Mouse (Mus musculus) spleen, adult 18-20 months (tissue): ENCODE data around the gene Acox3.
"Not testable (repeated sequence)": the region's sequence is repeated elsewhere in the genome, so short reads cannot be mapped to it uniquely, and the experiment has no call there.

Source experiments
- DNase-seq, 2 experiments: peaks; one replicate each; pipeline ENCODE4 v3.0.0; 2022; ENCODE audit warnings: mixed read lengths in 2 of 2

Acox3 gene

DNA sequence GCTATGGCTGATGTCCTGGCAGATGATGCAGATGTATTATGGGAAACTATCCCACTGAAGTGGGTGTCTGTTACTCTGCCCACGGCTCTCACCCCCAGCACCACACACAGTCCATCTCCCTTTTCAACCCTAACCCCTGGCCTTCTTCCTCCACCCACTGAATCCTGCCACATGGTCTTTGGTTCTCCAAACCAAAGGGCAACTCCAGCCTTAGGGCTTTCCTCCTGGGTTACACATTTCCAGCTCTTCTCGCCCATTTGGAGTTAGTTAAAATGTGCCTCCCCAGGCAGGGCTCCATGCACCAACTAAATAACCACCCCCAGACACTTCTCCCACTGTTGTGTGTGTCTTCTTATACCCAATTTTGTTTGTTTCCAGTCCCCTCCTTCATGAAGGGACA is 4.4 kb upstream of the Acox3 start:
- DNase-seq, result no peak

DNA sequence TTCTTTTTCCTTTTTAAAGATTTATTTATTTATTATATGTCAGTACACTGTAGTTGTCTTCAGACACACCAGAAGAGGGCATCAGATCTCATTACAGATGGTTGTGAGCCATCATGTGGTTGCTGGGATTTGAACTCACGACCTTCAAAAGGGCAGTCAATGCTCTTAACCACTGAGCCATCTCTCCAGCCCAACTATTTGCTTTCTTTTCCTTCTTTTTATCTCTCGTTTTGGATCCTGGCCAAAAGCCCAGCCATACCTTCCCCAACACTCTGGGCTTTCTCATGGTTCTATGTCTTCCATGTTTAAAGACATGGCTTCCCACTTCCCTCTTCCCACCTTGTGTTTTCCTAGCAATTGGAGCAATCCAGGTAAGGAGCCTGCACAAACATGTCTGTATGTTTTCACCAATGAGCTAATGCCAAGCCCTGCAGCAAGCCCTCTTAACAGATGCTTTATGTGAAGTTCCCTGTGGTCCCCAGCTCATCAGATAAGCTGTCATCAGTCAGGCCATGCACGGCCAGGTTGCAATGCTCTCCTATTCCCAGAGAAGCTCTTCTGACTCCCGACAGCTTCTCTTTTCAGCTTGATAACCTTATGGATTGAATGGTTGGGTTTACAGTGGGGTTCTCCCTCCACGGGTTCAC is 3.5 kb upstream of the Acox3 start:
- DNase-seq, result no peak

DNA sequence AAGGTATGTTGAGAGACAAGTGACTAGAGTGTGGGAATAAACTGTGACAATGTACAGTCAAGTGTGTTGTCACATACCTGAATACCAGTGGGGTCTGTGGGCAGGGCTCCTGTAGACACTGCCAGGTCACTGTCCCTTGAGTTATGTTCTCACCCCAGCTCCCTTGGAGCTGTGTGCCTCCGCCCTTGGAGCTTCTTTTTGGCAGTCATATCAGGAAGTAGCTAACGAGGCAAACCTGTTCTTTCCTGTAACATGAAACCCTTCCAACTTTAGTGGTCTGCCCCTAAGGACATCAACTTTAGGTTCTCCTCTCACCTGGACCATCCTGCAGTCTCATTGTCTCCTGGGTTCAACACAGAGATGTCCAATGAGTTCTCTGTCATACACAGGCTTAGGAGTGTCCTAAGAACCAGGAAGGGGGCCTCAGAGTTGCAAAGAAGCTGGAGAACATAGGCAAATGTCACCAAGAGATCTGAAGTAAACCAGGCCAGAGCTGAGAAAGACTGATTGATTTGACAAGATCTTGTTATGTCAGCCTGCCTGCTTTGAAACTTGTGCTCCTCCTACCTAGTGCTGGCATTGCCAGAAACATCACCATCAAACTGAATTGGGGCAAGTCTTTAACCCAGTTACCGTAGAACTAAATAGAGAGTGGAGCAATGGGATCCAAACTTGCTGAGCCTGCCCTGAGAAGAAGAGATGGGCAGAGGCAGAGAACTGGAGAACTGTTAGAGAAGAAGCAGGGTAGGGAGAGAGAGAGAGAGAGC is 2.5 kb upstream of the Acox3 start:
- DNase-seq, result no peak

DNA sequence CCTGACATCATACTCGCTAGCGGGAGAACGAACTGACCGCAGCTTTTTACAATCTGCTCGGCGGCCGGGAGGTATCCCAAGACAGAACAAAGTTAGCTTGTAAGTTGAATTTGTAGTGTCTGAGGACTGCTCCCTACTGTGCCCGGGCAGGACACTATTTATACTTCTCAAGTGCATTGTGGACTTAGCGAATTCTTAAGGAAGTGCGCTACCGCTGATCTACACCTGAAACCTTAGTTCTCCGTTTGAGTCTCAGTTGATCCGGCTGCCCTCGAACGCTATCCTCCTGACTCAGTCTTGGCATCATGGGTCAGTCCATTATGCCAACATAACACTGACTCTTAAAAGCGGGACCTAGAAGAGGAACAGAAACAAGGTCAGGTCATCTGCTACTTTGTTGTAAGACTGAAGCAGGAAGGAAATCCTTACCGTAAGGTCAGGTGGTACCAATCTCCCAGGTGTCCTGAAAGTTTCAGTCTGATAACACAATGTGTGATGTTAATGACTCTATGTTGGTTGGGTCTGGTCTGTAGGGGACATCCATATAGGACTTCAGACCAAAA is 462 bp downstream of the Acox3 start:
- no peak for DNase-seq

DNA sequence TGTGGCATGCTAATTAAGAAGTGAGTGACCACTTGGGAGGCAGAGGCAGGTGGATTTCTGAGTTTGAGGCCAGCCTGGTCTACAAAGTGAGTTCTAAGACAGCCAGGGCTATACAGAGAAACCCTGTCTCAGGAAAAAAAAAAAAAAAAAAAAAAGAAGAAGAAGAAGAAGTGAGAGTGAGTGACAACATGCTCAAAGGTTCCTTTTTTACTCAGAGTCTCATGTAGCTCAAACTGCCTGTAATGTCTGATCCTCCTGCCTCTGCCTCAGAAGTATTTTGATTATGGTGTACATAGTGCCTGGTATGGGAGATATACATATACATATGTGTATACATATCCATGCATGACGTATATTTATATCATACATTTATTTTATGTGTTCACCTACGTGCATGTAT is 1.4 kb downstream of the Acox3 start:
- not testable (repeated sequence) for DNase-seq

DNA sequence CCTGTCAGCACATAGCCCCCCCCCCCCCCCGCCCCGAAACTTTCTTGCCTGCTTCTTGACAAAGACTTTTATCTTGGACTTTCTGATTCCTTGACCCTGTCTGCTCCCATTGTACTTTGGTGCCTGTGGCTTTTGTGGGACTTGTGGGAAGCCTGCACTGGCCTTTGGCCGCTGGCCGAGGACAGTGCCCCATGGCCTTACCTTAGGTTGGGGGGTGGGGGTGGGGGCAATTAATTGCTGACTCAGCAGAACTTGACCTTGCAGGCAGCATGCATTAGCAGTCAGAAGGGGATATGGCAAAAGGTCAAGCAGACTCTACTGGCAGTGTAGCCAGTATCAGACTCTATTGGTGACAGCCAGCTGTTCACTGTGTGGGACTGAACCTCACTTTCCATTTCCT is 8.7 kb downstream of the Acox3 start:
- DNase-seq, result no peak

DNA sequence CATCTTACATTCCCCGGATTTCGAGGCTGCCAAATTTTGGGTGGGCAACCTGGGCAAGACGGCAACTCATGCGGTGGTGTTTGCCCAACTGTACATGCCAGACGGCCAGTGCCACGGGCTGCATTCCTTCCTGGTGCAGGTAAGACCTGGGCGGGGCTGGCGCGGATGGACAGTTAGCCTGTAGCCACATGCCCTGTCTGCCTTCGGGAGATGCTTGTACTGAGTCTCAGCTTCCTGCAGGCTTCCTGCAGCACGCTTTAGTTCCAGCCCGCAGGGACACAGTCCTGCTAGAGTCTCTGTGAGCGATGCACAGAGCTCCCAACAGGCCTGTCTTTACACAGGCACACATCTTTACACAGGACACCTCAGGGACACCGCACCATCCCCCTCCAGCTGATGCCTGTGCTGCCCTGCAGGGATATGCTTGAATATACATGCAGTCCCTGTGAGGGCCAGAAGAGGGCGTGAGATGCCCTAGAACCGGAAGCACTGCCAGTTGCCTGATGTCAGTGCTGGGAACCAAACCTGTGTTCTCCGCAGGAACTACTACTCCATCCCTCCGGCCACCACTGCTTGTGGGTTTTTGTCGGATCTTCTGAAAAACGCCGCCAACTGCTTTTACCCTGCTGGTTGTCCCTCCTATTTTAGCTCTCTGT is 9.4 kb downstream of the Acox3 start:
- DNase-seq, result no peak

DNA sequence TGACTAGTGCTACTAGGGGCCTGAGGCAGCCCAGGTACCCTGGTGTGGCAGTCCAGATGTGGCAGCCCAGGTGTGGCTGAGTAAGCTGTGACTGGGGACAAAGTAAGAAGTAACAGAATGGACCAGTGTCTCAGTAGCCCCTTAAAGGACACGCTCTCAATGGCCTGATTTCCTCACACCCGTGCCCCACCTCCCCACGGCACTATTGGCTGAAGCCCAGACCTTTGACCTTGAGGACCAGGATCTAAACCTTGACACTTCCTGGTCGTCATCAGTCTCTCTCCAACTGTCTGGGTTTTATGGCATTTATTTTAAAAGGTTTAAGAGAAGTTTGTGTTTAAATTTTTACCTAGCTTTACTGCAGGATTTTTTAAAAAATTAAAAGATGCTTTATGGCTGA is 10.0 kb downstream of the Acox3 start:
- no peak for DNase-seq

DNA sequence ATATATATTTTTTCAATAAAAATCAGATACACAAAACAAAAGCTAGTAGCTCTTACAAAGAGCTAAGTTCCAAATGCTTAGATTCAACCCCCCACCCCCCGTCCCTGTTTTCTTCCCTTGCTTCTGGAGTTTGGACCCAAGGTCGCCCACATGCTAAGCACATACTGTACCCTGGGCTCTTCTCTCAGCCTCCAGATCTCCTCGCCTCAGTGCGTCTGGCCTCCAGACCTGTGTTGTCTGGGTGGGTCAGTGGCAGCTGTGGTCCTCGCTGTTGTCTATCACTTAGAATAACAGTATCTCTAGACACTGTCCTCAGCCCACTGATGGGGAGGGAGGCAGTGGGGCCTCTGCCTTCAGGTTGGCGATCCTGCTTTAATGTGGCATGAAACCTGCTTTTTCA is 10.4 kb downstream of the Acox3 start:
- no peak for DNase-seq

DNA sequence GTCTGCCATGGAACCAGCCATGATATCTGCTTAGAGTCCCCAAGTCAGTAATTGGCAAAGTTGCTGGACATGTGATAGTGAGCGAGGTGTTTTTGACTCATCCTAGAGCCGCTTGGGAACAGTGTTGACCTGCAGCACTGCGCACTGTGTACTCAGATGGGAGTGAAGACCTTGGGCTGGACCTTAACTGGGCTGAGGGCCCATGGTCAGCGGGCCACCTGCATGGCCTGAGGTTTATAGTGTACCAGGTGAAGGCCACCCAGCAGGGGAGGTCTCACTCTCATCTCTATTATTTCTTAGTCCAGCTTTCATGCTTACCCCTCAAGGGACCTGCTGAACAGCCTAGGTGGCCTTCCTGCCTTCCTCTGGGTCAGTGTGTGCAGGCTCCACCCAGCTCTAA is 11.9 kb downstream of the Acox3 start:
- DNase-seq, result no peak

DNA sequence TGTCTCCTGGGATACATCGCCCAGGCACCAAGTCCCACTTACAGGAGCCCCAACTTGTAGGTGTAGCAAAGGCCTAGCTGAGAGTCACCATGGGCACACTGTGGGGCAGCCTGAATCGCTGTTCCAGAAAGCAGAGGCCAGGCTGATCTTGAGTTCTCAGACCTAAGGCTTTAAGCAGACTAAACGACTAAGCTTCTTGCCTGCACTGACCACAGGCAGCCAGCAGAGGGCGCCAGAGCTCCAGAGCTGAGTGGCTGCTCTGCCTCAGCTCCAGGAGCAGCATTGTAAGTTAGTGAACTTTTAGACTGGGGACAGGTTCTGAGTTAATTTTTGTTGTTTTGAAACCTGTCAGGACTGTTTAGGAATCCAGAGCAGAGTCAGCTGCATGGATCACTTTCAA is 12.9 kb downstream of the Acox3 start:
- peak; percentile 39 to 66 for DNase-seq

DNA sequence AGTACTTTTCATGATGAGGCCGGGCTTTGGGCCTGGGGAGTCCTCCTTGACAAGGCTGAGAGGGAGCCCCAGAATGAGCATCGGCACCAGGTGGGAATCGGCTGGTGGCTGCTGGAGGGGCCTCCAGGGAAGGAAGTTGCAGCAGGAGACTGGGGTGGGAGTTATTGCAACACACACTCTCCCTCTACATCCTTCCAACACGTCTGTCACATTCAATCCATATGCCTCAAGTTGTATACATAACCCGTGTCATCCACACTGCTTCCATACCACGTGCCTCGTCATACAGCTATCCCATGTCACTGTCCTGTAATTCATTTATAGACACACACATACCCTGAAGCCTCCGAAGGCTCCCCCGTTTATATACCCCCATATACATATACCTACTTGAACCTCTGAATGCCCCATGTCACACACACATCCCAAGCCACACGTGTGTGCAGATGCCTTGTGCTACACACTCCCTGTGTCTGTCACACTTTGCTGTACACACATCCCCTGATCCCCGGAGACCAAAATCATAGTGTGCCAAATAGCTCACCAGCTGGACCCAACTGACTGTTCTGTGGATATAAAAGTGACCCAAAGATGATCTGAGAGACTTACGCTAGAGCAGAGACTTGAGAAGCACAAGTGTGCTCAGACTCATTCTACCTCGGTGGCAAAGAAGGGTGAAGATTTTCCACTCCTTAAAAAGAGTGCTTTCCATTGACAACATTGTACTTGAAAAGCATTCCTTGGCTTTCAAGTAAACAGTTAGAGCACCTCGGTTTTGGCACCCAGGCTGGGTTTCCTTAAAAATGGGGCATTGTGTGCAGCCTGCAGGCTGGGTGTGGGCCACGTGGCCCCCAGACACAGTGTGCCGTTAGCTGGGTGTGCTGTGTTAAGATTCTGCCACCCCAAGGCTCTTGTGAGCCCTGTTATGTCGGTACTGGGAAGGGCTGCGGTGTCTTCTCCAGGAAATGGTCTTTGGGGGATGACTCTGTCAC is 13.6 kb downstream of the Acox3 start:
- no peak for DNase-seq

DNA sequence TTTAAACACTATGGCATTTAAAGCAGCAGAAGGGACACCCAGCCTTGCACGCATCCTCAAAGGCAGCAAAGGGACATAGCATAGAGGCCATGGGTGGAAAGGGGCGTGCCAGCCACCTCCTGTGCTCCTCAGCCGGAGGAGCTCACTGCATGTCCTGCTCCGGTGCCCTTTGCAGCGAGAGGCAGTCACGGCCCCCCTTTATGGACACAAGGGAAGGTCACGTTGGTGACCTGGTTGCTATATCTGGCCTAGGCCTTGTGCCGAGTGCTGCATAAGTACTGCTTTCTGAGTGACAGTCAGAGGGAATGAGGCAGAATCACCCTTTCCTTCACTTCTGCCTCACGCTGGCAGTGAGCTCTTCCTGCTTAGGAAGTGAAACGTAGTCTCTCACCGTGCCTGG is 17.4 kb downstream of the Acox3 start:
- DNase-seq, result no peak

DNA sequence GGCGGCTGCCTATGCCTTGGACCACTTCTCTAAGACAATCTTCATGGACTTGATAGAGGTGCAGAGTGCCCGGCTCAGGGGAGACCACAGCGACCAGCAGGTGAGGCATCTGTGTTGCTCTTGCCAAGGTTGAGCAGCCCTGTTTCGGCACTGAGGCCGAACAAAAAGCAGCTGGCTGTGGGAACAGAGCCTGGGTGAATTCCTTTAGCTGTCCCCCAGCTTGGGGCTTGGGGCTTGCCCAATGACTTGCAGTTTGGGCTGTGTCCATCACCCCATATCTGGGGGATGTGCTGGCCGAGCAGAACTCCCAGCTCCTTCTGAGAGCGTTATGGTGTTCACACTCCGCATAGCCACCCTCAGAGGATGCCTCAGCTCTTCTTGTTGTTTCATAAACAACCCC is 18.7 kb downstream of the Acox3 start:
- DNase-seq, result no peak

DNA sequence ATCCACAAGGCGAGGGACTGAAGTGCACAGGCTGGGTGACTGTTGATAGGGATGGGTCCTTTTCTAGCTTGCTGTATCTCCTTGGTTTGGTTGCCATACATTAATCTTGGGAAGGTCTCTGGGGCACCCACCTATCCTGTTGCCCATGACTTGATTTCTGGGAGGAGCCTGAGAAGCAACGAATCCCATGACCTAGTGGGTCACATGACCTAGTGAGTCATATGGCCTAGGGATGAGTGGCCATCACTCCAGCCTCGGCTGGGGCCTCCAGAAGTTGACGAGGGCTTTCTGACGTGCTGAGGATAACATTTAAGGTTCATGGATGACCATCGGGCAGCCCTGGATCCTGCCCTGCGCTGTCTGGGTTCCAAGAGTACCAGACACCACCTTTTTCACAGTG is 22.5 kb downstream of the Acox3 start:
- DNase-seq, result no peak

DNA sequence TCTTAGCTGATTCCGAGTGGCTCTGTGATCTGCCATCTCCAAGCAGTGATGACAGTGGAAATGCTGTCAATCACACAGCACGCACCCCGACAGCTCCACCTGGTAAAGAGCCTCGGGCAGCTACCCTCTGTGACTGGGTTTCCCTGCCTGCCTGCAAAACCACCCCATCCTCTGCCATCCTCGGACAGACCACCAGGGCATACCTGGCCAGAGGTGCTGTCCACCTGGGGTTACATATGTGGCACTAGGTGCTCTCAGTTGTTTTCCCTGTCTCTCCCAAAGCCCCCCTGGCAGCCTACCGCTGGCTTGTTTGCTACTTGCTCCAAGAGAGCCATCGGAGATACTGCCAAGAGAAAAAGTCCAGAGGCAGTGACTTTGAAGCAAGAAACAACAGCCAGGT is 24.0 kb downstream of the Acox3 start:
- no peak for DNase-seq

DNA sequence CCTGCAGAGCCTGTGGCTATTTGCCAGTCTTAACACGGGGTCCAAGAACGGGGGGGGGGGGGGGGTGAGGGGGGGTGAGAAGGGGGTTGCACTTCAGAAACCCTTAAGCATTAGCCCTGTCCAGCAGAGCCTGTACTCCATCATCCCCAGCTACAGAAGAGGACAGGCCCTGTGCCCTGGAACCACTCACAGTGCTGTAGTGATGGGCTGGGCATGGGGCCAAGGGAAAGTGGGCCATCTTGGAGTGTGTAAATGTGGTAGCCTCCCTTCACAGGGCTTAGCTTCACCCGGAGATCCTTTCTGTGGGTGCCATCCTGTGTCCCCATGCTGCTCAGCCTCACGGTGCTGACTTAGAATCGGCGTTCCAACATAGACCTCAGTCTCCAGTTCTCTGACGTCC is 24.9 kb downstream of the Acox3 start:
- no peak for DNase-seq

DNA sequence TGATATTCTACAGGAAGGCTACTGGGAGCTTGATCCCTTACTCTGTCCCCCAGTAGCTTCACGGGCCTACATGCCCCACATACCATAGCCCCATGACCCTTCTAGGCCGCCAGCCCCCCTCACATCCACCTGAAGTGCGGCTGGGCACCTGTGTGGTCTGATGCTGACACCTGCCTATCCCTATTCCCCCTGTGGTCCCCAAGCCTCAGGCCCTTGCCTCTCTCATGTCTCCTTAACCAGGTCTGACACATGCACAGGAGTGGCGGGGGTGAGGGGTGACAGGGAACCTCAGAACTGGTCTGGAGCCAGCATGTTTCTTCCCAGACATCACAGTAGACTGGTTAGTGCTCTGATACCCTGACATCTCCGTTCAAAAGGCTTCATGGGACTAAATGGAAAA is 25.7 kb downstream of the Acox3 start:
- DNase-seq, result no peak

DNA sequence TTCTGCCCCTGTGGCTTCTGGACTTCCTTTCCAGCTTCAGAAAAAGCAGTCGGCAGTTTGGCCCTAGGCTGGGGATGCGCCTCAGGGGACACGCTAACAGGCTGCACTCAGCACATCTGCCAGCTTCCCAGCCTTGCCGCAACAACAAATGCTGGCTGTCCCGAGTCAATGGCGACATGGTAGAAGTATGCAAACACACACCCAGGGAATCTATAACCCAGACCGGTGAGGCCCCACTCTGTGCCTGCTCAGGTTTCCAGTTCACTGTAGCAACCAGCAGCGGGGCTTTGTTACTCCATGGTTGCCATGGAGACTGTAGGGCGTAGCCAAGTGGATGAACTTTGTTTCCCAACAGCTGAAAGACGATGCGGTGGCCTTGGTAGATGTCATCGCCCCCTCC is 26.5 kb downstream of the Acox3 start:
- no peak for DNase-seq

DNA sequence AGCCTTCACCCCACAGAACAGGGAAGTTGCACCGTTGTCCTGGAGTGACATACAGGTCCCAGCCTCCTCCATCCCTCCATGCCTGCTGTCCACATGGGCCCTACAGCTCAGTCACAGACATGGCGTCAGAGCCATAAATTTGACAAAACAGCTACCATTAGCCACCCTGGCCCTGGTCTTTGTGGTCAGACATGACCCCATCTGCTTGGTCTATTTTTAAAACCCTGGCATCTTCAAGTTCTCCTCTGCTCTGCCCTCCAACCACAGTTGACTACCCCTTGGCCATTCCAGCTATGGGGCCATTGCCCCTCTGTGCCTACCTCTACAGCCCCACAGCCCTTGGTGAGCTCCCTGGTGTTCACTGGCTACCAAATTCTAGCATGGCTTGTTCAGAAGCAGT is 27.1 kb downstream of the Acox3 start:
- DNase-seq, result no peak

DNA sequence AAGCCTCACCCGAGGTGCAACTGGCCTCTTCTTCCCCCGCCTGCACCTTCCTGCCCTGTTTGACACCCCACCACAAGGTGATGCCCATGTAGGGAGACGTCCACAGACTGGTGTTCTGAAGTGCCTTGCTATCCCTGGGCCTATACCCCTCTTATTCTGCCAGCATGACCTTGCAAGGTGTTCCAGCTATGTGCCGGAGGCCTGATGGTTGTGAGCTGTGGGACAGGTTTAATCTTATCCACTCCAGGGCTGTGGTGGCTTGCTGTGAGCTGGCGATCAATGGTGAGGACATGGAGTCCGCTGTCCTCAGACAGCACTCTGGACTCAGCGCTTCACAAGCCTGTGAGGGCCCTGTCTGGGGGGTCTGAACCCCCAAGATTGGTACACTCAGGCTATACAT is 27.5 kb downstream of the Acox3 start:
- DNase-seq, result no peak

DNA sequence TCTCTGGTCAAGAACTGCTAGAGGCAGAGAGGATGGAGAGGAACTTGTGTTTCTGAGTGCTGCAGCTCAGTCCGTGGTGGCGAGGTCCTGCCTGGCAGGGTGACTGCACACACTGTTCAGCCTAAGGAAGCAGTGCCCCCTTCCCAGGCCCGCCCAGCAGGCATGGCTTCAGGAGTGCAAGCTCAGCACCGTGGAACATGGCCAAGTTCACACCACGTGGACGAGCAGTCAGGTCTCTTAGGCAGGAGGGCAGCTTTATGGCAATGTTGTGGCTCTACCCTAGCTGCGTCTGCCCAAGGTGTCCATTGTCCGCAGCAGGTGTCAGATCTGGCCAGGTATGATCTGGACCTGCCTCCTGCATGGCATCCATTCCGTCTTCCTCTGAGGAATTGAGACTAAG is 28.3 kb downstream of the Acox3 start:
- no peak for DNase-seq

DNA sequence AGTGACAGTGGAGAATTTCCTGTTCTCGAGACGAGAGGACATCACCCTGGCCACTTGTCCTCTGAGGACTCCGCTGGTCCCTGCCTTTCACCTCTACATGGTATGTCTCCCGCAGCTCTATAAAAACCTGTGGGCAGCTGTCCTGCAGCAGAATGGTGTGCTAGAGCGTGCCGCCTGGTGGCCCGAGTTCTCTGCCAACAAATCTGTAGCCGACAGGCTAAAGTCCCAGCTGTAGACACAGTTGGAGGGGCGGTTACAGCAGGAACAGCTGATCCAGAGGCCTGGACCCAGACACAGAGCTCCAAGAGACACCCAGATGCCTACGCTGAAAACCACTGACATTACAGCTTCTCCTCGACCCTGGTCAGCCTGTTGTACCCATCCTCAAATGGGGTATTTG is 29.1 kb downstream of the Acox3 start:
- no peak for DNase-seq
